Mouse (Mus musculus) monocyte, adult 2 months (primary cell): ENCODE results near the gene Dock8.
"Not testable (repeated sequence)": the region's sequence is repeated elsewhere in the genome, so short reads cannot be mapped to it uniquely, and the experiment has no call there.

Source experiments
- DNase-seq, 2 experiments: peaks; one replicate each; pipeline ENCODE4 v3.0.0; 2022; ENCODE audit warnings: low spot score in 2 of 2, low read depth in 1 of 2

Gene Dock8

DNA sequence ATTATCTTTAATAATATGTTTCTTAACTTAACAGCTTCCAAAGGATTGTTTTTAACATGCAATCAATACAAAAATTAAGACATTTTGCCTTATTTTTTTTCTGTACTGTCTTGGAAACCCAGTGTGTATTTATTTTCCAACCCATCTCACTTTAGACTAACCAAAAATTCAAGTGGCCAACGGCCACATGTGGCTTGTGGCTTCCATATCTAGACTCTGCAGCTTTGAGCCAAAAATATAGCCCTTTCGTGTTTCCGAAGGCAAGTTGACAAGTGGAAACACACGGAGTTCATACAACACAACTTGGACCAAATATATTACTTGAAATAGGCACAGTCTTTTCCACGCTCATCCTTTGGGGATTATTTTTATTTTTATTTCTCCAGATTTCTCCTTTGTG, 773 bp upstream of the Dock8 start:
- no peak for DNase-seq

DNA sequence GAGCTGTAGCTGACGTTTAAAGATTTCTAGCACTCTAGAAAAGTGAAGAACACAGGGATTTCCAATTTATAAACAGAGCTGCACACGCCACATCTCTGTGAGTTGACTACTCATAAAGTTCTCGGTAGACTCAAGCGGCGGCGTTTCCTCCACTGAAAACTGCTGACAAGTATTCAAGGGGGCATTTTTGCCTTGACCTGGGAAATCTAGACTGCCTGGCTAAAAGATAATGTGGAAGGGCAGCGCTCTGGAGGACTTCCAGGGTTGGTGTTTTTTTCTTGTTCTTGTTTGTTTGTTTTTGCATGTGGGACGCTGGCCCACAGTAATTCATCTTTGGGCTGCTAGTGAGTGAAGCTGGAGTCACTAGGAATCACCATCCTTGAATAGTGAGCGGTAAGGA, 819 bp downstream of the Dock8 start:
- DNase-seq = no peak

DNA sequence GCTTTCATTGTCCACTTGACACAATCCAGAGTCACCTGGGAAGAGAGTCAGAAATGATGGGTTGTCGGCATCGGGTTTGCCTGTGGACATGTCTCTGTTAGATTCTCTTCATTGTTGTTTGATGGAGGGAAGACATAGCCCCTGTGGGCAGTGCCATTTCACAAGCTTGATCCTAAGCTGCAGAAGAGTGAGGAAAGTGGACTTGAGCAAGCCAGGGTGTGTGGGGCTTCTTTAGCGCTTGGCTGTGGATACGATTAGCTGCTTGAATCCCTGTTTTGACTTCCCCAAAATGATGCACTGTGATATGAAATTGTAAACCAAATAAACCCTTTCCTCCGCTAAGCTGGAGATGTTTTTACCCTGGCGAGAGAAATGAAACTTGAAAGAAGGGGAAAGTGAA, 2.7 kb downstream of the Dock8 start:
- no peak for DNase-seq

DNA sequence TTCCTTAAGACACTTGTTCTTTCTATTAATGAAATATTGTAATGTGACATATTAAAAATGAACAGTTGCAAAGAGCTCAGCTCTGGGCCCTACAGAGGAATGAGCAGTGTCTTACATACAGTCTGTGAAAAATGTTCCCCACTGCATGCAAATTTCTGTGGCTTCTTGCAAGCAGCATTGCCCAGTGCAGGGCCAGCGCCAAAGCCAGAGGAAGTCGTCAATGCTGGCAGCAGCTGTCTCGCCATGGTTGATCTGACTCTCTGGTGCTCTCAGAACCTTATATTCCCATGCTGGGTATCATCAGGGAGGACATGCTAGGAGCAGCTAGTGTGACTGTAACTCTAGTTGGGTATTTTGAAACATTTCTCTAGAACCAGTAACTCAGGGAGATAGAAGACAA, 3.5 kb downstream of the Dock8 start:
- no peak for DNase-seq

DNA sequence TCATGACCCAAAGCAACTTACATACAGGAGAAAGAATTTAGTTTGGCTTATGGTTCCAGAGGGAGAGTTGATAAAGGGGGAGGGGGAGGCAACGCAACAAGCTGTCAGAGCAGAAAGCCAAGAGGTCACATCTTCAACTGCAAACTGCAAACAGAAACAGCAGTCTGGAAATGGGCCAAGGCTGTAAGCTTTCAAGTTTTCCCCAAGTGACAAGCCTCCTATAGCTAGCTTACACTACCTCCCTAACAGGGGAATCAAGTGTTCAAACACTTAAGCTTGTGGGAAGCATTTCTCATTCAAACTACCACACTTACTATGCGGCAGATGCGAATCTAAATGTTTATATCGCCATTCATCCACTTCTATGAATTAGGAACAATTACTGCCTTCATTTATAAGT, 4.5 kb downstream of the Dock8 start:
- DNase-seq = no peak

DNA sequence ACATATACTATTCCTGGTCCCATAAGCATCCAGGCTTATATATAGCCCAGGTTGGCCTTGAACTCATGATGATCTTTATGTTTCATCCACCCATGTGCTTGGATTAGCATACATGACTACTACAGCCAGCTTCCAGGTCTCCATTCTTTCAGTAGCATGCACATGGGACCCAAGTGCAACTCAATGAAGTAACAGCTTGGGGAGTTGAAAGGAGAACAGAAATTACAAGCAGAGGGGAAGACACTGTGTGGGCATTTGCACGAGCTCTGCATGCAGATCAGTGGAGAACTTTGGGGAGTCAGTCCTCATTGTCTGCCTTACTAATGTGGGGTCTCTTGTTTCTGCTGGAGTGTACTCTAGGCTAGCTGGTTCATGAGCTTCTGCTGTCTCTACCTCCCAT, 7.4 kb downstream of the Dock8 start:
- DNase-seq = no peak

DNA sequence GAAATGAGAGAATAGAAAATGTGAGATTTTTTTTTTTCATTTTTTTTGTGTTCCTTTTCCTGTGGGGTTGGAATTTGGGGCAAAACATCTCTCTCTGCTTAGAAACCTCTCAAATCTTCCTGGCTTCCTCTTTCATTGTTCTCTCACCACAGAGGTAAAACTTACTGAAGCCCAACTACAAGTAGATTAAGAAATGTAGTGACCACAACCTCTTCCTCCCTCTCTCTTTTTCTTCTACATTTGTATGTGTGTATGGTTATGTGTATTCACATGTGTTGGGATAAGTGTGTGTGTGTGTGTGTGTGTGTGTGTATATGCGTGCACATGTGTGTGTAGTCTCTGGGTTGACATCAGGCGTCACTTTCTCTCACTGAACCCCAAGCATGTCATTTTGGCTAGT, 9.2 kb downstream of the Dock8 start:
- DNase-seq = no peak

DNA sequence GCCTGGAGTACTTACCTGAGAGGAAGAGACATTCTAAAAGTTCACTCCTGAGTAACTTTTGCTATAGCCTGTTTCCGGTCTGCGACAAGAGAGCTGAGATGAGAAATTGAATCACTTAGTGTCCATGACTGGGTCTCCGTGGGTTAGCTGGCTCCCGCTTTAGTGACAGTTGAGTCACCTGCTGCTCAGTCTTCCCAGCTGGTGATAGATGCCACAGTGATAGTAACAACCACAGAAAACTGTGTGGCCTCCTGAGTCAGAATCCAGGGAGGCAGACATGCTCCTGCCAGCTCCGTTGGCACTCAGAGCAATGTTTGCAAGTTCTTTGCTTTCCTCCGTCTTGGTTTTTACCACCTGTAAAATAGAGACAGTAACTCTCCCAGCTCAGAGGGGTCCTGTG, 23.4 kb downstream of the Dock8 start:
- no peak for DNase-seq

DNA sequence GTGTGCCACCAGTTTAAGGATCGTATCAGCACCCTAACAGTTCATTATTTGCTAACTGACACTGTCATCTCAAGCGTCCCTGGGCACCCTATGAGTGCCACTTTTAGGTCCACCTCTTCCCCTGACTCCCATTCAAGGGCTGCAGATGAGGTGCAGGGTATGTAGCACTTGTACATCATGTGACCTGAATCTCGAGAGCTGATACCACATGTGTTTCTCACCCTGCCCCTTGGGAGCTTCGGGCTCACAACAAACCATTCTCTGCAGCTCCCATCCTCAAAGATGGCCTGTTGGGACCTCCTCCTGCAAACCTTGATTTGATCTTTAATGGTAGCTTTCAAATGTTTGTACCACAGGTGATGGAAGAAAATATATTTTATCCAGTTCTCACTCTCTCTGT, 32.4 kb downstream of the Dock8 start:
- no peak for DNase-seq

DNA sequence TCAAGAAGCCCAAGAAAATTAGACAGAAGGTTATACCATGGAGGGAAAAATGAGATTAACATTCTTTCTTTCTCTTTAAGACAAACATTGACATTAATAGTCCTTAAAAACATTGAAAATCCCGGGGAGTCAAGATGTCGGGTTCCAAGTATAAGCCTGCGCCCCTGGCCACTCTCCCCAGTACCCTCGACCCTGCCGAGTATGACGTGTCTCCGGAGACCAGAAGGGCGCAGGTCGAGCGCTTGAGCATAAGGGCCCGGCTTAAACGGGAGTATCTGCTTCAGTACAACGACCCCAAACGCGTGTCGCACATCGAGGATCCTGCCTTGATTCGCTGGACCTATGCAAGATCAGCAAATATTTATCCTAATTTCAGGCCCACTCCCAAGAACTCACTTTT, 33.7 kb downstream of the Dock8 start:
- DNase-seq = not testable (repeated sequence)

DNA sequence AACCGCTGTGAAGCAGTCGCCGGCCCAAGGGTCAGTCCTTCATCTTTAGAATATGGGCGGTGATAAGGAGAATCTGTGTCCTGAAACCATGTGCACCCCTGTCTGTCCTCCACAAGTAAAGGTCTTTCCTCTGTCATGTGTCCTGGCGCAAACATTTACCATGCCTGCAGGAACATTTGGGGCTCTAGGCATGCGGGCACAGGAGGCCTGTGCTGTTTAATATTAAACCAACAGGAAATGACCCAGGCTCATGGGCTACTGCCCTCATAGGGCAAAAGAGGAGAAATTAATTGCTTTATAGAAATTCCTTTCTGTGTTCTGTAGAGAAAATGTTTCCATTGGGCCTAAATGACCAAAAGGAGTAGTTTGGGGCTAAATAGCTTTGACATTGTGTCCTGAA, 36.5 kb downstream of the Dock8 start:
- no peak for DNase-seq

DNA sequence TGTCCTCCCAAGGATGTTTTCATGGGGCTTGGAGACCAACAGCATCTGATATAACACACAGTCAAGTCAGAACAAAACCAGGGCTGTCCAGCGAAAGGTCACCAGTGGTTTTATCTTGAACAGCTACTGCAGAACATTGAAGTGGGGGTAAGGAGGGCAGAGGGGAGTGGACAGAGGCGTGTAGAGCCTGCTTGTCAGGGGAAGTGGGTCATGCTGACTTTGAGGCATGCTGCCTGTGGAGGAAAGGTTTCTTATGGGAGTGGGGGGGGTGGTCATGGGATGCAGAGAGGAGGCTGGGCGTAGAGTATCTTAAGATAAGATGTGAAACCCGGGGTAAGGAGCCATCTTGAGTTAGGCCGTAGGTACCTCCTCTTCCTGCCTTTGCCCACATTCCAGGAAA, 37.5 kb downstream of the Dock8 start:
- DNase-seq = no peak

DNA sequence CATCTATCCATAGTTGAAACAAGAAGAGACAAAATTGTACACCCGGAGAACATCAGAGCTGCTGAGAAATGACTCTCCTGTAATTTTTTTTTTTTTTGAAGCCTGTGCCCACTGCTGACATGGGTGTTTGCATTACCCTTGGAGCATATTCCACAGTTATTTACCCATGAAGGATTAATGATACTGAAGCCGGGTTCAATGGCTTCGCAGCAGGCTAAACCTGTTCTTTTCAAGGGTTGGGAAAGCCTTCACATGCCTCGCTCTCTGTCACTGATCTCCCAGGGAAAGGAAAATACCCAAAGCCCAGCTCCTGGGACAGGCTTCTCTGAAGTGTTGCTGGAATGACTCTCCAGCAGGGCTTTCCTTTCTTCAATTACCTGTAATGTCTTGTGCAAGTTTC, 37.9 kb downstream of the Dock8 start:
- no peak for DNase-seq

DNA sequence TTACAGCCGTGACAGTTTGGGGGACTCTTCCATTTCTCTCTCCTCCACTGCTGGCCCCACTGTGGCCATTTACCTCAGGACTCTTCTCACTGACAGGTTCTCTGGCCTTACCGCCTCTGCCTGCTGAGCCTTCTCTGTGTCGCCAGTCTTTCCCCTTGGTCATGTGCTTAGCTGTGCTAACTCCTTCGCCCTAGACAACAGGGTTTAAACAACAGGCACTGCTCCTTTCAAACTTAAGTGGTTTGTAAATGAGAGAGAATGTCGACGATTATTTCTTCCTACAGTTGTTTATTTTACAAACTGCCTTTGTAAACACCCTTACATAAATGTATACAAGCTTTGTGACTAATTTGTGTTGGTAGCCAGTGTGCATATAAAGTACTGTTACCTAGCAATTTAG, 39.0 kb downstream of the Dock8 start:
- DNase-seq = no peak

DNA sequence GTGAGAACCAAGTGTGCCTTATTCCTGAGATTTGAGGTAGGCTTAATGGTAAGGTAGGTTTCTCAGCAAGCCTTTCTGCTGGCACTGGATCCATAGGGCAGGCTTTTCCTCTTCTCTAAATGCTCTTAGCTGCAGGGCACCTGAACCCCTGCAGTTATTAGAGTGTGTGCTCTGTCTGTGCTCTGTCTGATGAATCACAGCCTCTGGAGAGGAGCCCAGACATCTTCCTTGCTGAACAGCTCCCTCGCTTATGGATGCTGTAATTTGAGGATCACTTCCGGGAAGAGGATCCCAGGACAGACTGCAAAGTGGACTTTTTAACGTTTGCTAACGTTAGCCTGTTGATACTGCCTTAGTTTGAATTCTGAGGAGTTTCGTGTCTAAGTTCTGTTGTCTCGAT, 41.9 kb downstream of the Dock8 start:
- DNase-seq = no peak

DNA sequence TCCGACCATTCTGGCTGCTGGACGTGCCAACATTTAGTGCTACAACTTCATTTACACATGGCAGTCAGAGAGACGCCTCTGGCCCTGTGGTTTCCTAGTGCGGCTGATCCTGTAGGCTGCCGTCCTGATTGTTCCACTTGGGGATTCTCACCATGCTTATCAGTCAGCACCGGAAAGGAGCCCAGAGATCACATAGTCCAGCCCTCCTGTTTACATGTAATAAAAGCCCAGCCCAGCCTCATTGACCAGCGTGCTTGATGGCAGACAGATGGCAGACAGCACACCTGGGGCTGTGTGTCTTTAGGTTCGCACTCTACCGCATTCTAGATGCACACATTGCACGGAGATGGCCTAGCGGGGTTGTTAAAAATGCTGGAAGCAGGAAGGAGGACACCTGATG, 43.6 kb downstream of the Dock8 start:
- DNase-seq = no peak

DNA sequence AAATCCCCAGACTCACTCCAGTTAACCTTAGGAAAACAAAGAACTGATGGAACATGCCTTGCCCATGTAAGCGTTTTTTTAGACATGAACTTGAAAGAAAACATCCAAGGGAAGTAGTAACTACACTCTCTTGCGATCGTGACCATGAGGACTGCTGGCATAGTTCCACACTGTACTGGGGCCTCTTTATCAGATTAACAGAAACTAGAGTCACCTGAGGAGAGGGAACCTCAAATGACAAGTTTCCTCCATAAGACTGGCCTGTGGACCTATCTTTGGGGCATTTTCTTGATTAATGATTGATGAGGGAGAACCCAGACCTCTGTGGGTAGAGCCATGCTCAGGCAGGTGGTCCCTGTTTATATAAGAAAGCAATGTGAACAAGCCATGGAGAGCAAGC, 44.7 kb downstream of the Dock8 start:
- no peak for DNase-seq

DNA sequence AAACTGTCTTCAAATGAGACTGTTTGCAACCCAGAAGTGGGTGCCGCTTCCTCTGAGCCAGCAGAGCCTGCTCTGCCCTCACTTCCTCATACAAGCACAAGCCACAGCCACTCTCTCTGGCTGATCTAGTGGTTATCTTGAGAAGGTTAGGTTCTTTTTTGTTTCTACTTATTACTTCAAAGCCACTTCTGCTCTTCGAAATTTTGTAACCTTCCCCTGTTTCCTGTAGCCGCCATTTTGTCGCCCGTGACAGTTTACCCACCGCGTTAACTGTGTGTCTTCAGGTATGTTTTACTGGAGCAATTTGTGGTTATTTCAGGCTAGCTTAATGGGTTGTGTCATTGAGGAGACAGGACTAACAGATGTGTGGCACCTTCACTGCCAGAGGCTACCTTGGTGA, 53.0 kb downstream of the Dock8 start:
- DNase-seq = peak; percentile 42 to 44

DNA sequence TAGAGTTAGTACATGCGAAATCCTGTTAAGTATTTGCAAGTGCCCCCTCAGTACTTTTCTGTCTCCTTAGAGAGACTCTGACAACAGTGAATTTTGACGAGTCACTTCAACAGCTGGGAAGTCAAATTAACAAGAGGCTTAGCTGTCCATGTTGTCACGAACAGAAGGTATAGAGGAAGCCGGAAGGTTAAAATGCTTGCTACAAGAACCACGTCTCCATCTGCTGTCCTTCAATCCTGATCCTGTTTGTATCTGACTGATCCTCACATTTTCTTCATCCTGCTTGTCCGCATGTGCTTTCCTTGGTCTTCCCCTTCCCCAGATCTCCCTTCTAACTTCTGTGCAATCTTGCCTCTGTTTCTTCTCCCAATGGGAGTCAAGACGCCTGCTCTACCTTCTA, 53.8 kb downstream of the Dock8 start:
- no peak for DNase-seq

DNA sequence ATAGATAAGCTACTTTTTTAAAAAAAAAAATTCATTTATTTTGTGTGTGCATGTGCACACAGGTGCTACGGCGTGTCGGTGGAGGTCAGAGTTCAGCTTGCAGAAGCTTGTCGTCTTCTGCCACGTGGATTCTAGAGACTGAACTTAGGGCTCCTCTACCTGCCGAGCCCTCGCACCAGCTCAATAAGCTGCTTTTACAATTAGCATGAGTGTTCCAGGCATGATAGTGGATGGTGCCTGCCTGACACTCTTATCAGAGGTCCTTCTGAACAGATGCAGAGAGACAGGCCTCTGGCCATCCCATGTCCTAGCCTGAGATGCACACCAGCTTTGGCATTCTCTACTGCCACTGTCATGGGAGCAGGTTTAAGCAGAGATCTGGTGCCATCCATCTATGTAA, 55.7 kb downstream of the Dock8 start:
- DNase-seq = no peak

DNA sequence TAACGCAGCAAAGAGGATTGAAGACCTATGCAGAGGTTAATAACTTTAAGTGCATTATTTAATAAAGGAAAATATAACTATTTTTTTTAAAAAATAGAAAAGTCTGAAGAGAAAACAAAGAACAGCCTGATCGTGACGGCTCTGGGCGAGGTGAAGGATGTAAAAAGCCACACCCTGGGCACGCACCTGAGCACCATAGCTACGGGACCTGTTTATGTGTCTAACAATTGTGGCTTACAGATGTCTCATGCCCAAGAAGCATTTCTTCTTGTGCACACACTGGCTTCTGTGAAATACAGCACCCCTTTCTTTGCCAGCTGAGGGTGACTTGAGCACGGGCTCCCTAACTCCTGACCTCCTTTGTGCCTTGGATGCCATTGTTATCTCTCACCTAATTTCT, 56.2 kb downstream of the Dock8 start:
- no peak for DNase-seq

DNA sequence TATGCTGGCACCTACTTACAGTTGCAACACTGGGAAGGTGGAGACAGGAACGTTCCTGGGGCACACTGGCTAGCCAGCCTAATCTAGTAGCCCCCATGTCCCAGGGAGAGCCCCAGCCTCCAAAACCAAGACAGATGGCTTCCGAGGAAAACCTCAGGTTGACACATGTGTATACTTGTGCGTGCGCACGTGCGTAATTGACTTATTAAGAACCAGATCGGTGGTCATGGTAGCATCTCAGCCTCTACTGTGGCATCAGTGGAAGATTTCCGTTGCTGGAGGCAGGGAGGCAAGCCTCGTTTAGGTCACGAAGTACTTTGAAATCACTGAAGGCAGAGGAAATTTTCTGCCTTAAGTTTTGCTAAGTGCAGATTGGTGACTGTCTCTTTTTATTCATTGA, 56.9 kb downstream of the Dock8 start:
- DNase-seq = no peak

DNA sequence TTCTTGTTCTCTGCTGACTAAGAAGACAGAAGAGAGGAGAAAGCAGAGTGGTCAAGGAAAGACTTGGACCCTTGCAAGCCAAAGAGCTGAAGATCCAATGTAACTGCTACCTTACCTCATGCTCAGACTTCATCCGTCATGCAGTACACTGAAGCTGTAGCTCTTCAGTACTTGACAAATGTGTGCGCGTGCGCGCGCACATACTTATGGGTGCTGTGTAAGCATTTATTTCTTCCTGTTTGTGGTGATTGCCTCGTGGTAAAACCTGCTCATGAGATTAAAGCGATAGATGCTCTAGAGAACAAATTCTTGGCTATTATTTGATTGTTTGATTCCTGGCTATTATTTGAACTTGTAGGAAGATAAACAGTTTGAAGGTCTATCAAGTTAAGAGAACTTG, 58.5 kb downstream of the Dock8 start:
- no peak for DNase-seq

DNA sequence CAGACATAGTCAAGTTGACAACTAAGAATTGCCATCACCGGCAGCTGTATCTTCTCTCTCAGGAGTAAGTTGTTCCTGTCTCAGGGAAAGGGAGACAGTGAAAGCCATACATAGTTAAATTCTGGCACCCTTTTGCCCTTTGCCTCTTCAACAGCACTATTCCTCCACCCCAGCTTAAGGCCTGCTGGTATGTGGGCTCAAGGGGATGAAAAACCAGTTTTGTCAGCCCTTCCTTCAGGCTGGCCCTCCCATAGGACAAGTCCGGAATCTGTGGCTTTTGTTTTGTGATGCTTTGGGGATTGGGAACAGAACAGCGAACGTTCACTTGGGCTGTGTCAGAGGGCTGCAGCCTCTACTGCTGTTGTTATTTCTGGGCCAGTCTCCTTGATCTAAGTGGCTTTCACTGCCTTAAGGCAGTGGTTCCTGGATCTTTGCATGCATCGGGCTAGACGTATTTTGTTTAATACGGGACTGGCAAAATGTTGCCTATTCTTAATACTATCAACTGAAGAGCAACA, 60.6 kb downstream of the Dock8 start:
- no peak for DNase-seq
